Mouse (Mus musculus) limb, embryonic 14.5 days (tissue): ENCODE measurements at regions not wholly inside any gene's neighbourhood (a gene's known extent, or its start where the extent isn't known, plus 50 kb on each side); places are given as distances from the start of the nearest gene placed in this dataset.
A peak's percentile ranks its signal among the peaks of the same experiment; 100 is the strongest.

ENCODE experiments used
- ATAC-seq: fragments of 200-750 bp; cut with Nextera tagmentation; 2 replicates; pipeline ENCODE4 v1.8.0; 2017; ENCODE audit warnings: low read depth, moderate number of reproducible peaks, moderate TSS enrichment; ENCODE audit not compliant: low FRiP score
- DNase-seq: peaks from one replicate; pipeline ENCODE4 v3.0.0-alpha.2; 2015; ENCODE audit warnings: low spot score
- H3K27ac ChIP-seq: fragments of 300-500 bp; sonication (generic); replicated peaks from 2 replicates; pipeline ENCODE4 v1.5.1; 2014; ENCODE audit warnings: low read depth, mild to moderate bottlenecking, low read length, moderate library complexity, mixed read lengths
- H3K27me3 ChIP-seq: fragments of 300-500 bp; sonication (generic); 2 replicates; pipeline ENCODE4 v1.6.1; 2014; ENCODE audit warnings: low read length, mixed read lengths; ENCODE audit not compliant: control insufficient read depth, insufficient read depth
- H3K36me3 ChIP-seq: fragments of 300-500 bp; sonication (generic); 2 replicates; pipeline ENCODE4 v1.6.1; 2014; ENCODE audit warnings: mild to moderate bottlenecking, low read length, moderate library complexity, mixed read lengths; ENCODE audit not compliant: control insufficient read depth, insufficient read depth
- H3K4me1 ChIP-seq: fragments of 300-500 bp; sonication (generic); 2 replicates; pipeline ENCODE4 v1.6.1; 2014; ENCODE audit warnings: antibody characterized with exemption, low read length, mixed read lengths; ENCODE audit not compliant: control insufficient read depth, insufficient read depth
- H3K4me2 ChIP-seq: fragments of 300-500 bp; sonication (generic); replicated peaks from 2 replicates; pipeline ENCODE4 v1.6.1; 2014; ENCODE audit warnings: low read depth, mild to moderate bottlenecking, low read length, moderate library complexity; ENCODE audit not compliant: severe bottlenecking
- H3K4me3 ChIP-seq: fragments of 300-500 bp; sonication (generic); replicated peaks from 2 replicates; pipeline ENCODE4 v1.5.1; 2014; ENCODE audit warnings: low read length
- H3K9ac ChIP-seq: fragments of 300-500 bp; sonication (generic); 2 replicates; pipeline ENCODE4 v1.6.1; 2014; ENCODE audit warnings: mild to moderate bottlenecking, low read depth, low read length, moderate library complexity; ENCODE audit not compliant: severe bottlenecking
- H3K9me3 ChIP-seq: fragments of 300-500 bp; sonication (generic); 2 replicates; pipeline ENCODE4 v1.6.1; 2016; ENCODE audit warnings: low read length; ENCODE audit not compliant: control insufficient read depth
- POLR2A ChIP-seq: fragments of 200-500 bp; IDR thresholded peaks from 2 replicates; pipeline ENCODE4 v1.8.0; 2012; ENCODE audit warnings: inconsistent platforms, mild to moderate bottlenecking, moderate library complexity, borderline replicate concordance; ENCODE audit not compliant: insufficient read depth, insufficient read length; ENCODE audit errors: extremely low read depth
- WGBS: fragments of 180-500 bp; shearing (Covaris S2); extraction: QIAGEN DNeasy Blood & Tissue Kit; methylation state at CpG from one replicate; pipeline ENCODE4 v1.1.7; 2014; 5-methylcytosine and 5-hydroxymethylcytosine counted together

- Histone ChIP-seq H3K9me3 (no peaks in the 10 kb centered on the region), H3K4me2 (no peak overlapping the region), H3K9ac (no peak overlapping the region), H3K27ac (no peak overlapping the region), H3K27me3 (0 out of 2 replicates have a peak, but pooled peaks cover 4% of the 10 kb centered on the region), H3K4me3 (no peak overlapping the region), H3K4me1 (peaks cover 4% of the 10 kb centered on the region; the same call in 1 of the 2 replicates), H3K36me3 (no peaks in the 10 kb centered on the region)
- ATAC-seq (no peak), DNase-seq (no peak)
- WGBS: 80% methylated on average over 22 of the region's 22 CpGs
- TF ChIP-seq POLR2A: no peak
Observed at GRCm38 (mm10) chr19:53442756-53443654, 52.6 kb upstream of the Smndc1 start.

- 0 out of 2 replicates have a peak, but pooled peaks cover 3% of the 10 kb centered on the region for H3K27me3 ChIP-seq
- H3K9me3 ChIP-seq: no peaks in the 10 kb centered on the region
- DNase-seq: no peak
- TF ChIP-seq POLR2A: no peak
- no peak overlapping the region for H3K4me2 ChIP-seq
- no peak overlapping the region for H3K27ac ChIP-seq
- no peaks in the 10 kb centered on the region for H3K4me1 ChIP-seq
- no peak overlapping the region for H3K4me3 ChIP-seq
- no peak overlapping the region for H3K9ac ChIP-seq
- H3K36me3 ChIP-seq: no peaks in the 10 kb centered on the region
- ATAC-seq: no peak
- WGBS: 93% methylated on average over 4 of the region's 4 CpGs
Observed at GRCm38 (mm10) chr19:53442132-53442610, 51.8 kb upstream of the Smndc1 start.

GRCm38 (mm10) chr19:53441449-53442131, 51.2 kb upstream of the Smndc1 start:
- Histone ChIP-seq H3K9me3 (no peaks in the 10 kb centered on the region), H3K36me3 (no peaks in the 10 kb centered on the region), H3K4me3 (no peak overlapping the region), H3K4me1 (no peaks in the 10 kb centered on the region), H3K27me3 (no peaks in the 10 kb centered on the region), H3K4me2 (no peak overlapping the region), H3K27ac (no peak overlapping the region), H3K9ac (no peak overlapping the region)
- no peak for TF ChIP-seq POLR2A
- WGBS: 75% methylated on average over 13 of the region's 13 CpGs
- DNase-seq (no peak), ATAC-seq (no peak)

GRCm38 (mm10) chr19:53440327-53441055, 50.1 kb upstream of the Smndc1 start:
- TF ChIP-seq POLR2A: no peak
- Histone ChIP-seq H3K36me3 (no peaks in the 10 kb centered on the region), H3K4me2 (no peak overlapping the region), H3K4me1 (no peaks in the 10 kb centered on the region), H3K9me3 (no peaks in the 10 kb centered on the region), H3K9ac (no peak overlapping the region), H3K27ac (no peak overlapping the region), H3K4me3 (no peak overlapping the region), H3K27me3 (no peaks in the 10 kb centered on the region)
- 35% methylated on average over 10 of the region's 10 CpGs for WGBS
- DNase-seq (no peak), ATAC-seq (0 out of 2 replicates have a peak, but pooled peaks have one; percentile 41)
